Mouse (Mus musculus): ENCODE data around the gene Fam92b. TPM values are rescaled to one million over a fixed set of nuclear protein-coding genes. Genes with fewer than 3 reads are reported as not detected.

The Fam92b gene
- polyA plus RNA-seq, 1 experiment from 2014 or later, result 0.27 TPM

- Histone ChIP-seq H3K27ac (replicated peaks; ENCODE audit: low read depth, low read length) (no peak overlapping the region), H3K27me3 (ENCODE audit: control insufficient read depth, insufficient read depth, low read length) (no peaks in the 10 kb centered on the region; the same call in 1 of the 2 replicates), H3K4me3 (ENCODE audit: low read depth, low read length) (no peak overlapping the region), H3K36me3 (ENCODE audit: control insufficient read depth, insufficient read depth, low read length) (no peaks in the 10 kb centered on the region), H3K9ac (ENCODE audit: low read length) (no peak overlapping the region), H3K4me2 (ENCODE audit: low read depth, severe bottlenecking) (no peak overlapping the region), H3K4me1 (ENCODE audit: control insufficient read depth, insufficient read depth, low read length) (peaks cover 18% of the 10 kb centered on the region), H3K9me3 (ENCODE audit: control insufficient read depth, low read length) (no peaks in the 10 kb centered on the region)
- 96% methylated on average over 5 of the region's 5 CpGs for WGBS
- ATAC-seq (ENCODE audit: insufficient number of reproducible peaks, low FRiP score, low TSS enrichment, low read depth) (no peak), DNase-seq (ENCODE audit: low spot score) (no peak)
These were observed 14.9 kb upstream of the Fam92b start for GRCm38 (mm10) chr8:120192118-120192517.

- Histone ChIP-seq H3K27me3 (ENCODE audit: control insufficient read depth, insufficient read depth, low read length) (no peaks in the 10 kb centered on the region; the same call in 1 of the 2 replicates), H3K9ac (ENCODE audit: low read length) (no peak overlapping the region), H3K4me1 (ENCODE audit: control insufficient read depth, insufficient read depth, low read length) (peaks cover 22% of the 10 kb centered on the region), H3K9me3 (ENCODE audit: control insufficient read depth, low read length) (no peaks in the 10 kb centered on the region), H3K4me2 (ENCODE audit: low read depth, severe bottlenecking) (no peak overlapping the region; the same call in 1 of the 2 replicates), H3K4me3 (ENCODE audit: low read depth, low read length) (no peak overlapping the region), H3K27ac (replicated peaks; ENCODE audit: low read depth, low read length) (peak overlapping the region; percentile 83), H3K36me3 (ENCODE audit: control insufficient read depth, insufficient read depth, low read length) (no peaks in the 10 kb centered on the region)
- ATAC-seq (ENCODE audit: insufficient number of reproducible peaks, low FRiP score, low TSS enrichment, low read depth) (no peak), DNase-seq (ENCODE audit: low spot score) (no peak)
- 84% methylated on average over 5 of the region's 5 CpGs for WGBS
These were observed 14.4 kb upstream of the Fam92b start for GRCm38 (mm10) chr8:120191633-120192032.

GRCm38 (mm10) chr8:120190810-120191413, 13.6 kb upstream of the Fam92b start:
- peaks cover 28% of the 10 kb centered on the region for H3K4me1 ChIP-seq (ENCODE audit: control insufficient read depth, insufficient read depth, low read length)
- H3K27ac ChIP-seq (replicated peaks; ENCODE audit: low read depth, low read length), result peak overlapping the region; percentile 83
- no peaks in the 10 kb centered on the region for H3K36me3 ChIP-seq (ENCODE audit: control insufficient read depth, insufficient read depth, low read length)
- no peak overlapping the region; the same call in 1 of the 2 replicates for H3K9ac ChIP-seq (ENCODE audit: low read length)
- no peaks in the 10 kb centered on the region; the same call in 1 of the 2 replicates for H3K27me3 ChIP-seq (ENCODE audit: control insufficient read depth, insufficient read depth, low read length)
- no peak overlapping the region for H3K4me3 ChIP-seq (ENCODE audit: low read depth, low read length)
- no peaks in the 10 kb centered on the region for H3K9me3 ChIP-seq (ENCODE audit: control insufficient read depth, low read length)
- 26% methylated on average over 20 of the region's 20 CpGs for WGBS
- DNase-seq (ENCODE audit: low spot score) (peak; percentile 87), ATAC-seq (ENCODE audit: insufficient number of reproducible peaks, low FRiP score, low TSS enrichment, low read depth) (peak; percentile 88)
- H3K4me2 ChIP-seq (ENCODE audit: low read depth, severe bottlenecking), result peak overlapping the region; percentile 33; the same call in 1 of the 2 replicates

- Histone ChIP-seq H3K36me3 (ENCODE audit: control insufficient read depth, insufficient read depth, low read length) (no peaks in the 10 kb centered on the region), H3K4me1 (ENCODE audit: control insufficient read depth, insufficient read depth, low read length) (peaks cover 35% of the 10 kb centered on the region), H3K27ac (replicated peaks; ENCODE audit: low read depth, low read length) (0 out of 2 replicates have a peak overlapping the region, but pooled peaks have one; percentile 31), H3K4me2 (ENCODE audit: low read depth, severe bottlenecking) (no peak overlapping the region), H3K4me3 (ENCODE audit: low read depth, low read length) (no peak overlapping the region), H3K9me3 (ENCODE audit: control insufficient read depth, low read length) (no peaks in the 10 kb centered on the region), H3K9ac (ENCODE audit: low read length) (no peak overlapping the region), H3K27me3 (ENCODE audit: control insufficient read depth, insufficient read depth, low read length) (no peaks in the 10 kb centered on the region; the same call in 1 of the 2 replicates)
- 76% methylated on average over 17 of the region's 17 CpGs for WGBS
- DNase-seq (ENCODE audit: low spot score) (no peak), ATAC-seq (ENCODE audit: insufficient number of reproducible peaks, low FRiP score, low TSS enrichment, low read depth) (no peak)
These were observed 13.0 kb upstream of the Fam92b start for GRCm38 (mm10) chr8:120190107-120190809.

- no peak for DNase-seq (ENCODE audit: low spot score)
- H3K9ac ChIP-seq (ENCODE audit: low read length), result no peak overlapping the region
- peaks cover 42% of the 10 kb centered on the region for H3K4me1 ChIP-seq (ENCODE audit: control insufficient read depth, insufficient read depth, low read length)
- no peak overlapping the region for H3K27ac ChIP-seq (replicated peaks; ENCODE audit: low read depth, low read length)
- H3K4me3 ChIP-seq (ENCODE audit: low read depth, low read length), result no peak overlapping the region
- WGBS, result 75% methylated on average over 6 of the region's 6 CpGs
- no peak for ATAC-seq (ENCODE audit: insufficient number of reproducible peaks, low FRiP score, low TSS enrichment, low read depth)
- no peaks in the 10 kb centered on the region for H3K36me3 ChIP-seq (ENCODE audit: control insufficient read depth, insufficient read depth, low read length)
- H3K4me2 ChIP-seq (ENCODE audit: low read depth, severe bottlenecking), result no peak overlapping the region
- no peaks in the 10 kb centered on the region; the same call in 1 of the 2 replicates for H3K27me3 ChIP-seq (ENCODE audit: control insufficient read depth, insufficient read depth, low read length)
- no peaks in the 10 kb centered on the region for H3K9me3 ChIP-seq (ENCODE audit: control insufficient read depth, low read length)
These were observed 12.2 kb upstream of the Fam92b start for GRCm38 (mm10) chr8:120189440-120189839.

- H3K27ac ChIP-seq (replicated peaks; ENCODE audit: low read depth, low read length), result no peak overlapping the region
These were observed 11.2 kb upstream of the Fam92b start for GRCm38 (mm10) chr8:120188510-120188909.

GRCm38 (mm10) chr8:120186454-120186853, 9.2 kb upstream of the Fam92b start:
- Histone ChIP-seq H3K27ac (replicated peaks; ENCODE audit: low read depth, low read length) (no peak overlapping the region), H3K9ac (ENCODE audit: low read length) (no peak overlapping the region), H3K4me1 (ENCODE audit: control insufficient read depth, insufficient read depth, low read length) (peaks cover 41% of the 10 kb centered on the region), H3K27me3 (ENCODE audit: control insufficient read depth, insufficient read depth, low read length) (no peaks in the 10 kb centered on the region; the same call in 1 of the 2 replicates), H3K4me3 (ENCODE audit: low read depth, low read length) (no peak overlapping the region), H3K36me3 (ENCODE audit: control insufficient read depth, insufficient read depth, low read length) (no peaks in the 10 kb centered on the region), H3K4me2 (ENCODE audit: low read depth, severe bottlenecking) (no peak overlapping the region), H3K9me3 (ENCODE audit: control insufficient read depth, low read length) (no peaks in the 10 kb centered on the region)
- ATAC-seq (ENCODE audit: insufficient number of reproducible peaks, low FRiP score, low TSS enrichment, low read depth) (no peak), DNase-seq (ENCODE audit: low spot score) (no peak)
- 68% methylated on average over 8 of the region's 8 CpGs for WGBS

More at GRCm38 (mm10) chr8:120188510-120188909, 11.2 kb upstream of the Fam92b start:
- ATAC-seq (ENCODE audit: insufficient number of reproducible peaks, low FRiP score, low TSS enrichment, low read depth), result no peak
- peaks cover 47% of the 10 kb centered on the region for H3K4me1 ChIP-seq (ENCODE audit: control insufficient read depth, insufficient read depth, low read length)
- WGBS, result 88% methylated on average over 6 of the region's 6 CpGs
- H3K36me3 ChIP-seq (ENCODE audit: control insufficient read depth, insufficient read depth, low read length), result no peaks in the 10 kb centered on the region
- no peak overlapping the region for H3K9ac ChIP-seq (ENCODE audit: low read length)
- no peak overlapping the region for H3K4me3 ChIP-seq (ENCODE audit: low read depth, low read length)
- no peaks in the 10 kb centered on the region; the same call in 1 of the 2 replicates for H3K27me3 ChIP-seq (ENCODE audit: control insufficient read depth, insufficient read depth, low read length)
- DNase-seq (ENCODE audit: low spot score), result no peak
- H3K4me2 ChIP-seq (ENCODE audit: low read depth, severe bottlenecking), result no peak overlapping the region
- H3K9me3 ChIP-seq (ENCODE audit: control insufficient read depth, low read length), result no peaks in the 10 kb centered on the region

GRCm38 (mm10) chr8:120184850-120185792, 7.9 kb upstream of the Fam92b start:
- peak overlapping the region; percentile 87 for H3K27ac ChIP-seq (replicated peaks; ENCODE audit: low read depth, low read length)
- no peak overlapping the region for H3K4me3 ChIP-seq (ENCODE audit: low read depth, low read length)
- H3K27me3 ChIP-seq (ENCODE audit: control insufficient read depth, insufficient read depth, low read length), result no peaks in the 10 kb centered on the region; the same call in 1 of the 2 replicates
- H3K4me2 ChIP-seq (ENCODE audit: low read depth, severe bottlenecking), result peak overlapping the region; percentile 13
- DNase-seq (ENCODE audit: low spot score) (peak; percentile 76), ATAC-seq (ENCODE audit: insufficient number of reproducible peaks, low FRiP score, low TSS enrichment, low read depth) (no peak; the same call in 1 of the 2 replicates)
- H3K36me3 ChIP-seq (ENCODE audit: control insufficient read depth, insufficient read depth, low read length), result no peaks in the 10 kb centered on the region
- no peaks in the 10 kb centered on the region for H3K9me3 ChIP-seq (ENCODE audit: control insufficient read depth, low read length)
- 32% methylated on average over 17 of the region's 17 CpGs for WGBS
- peaks cover 33% of the 10 kb centered on the region for H3K4me1 ChIP-seq (ENCODE audit: control insufficient read depth, insufficient read depth, low read length)
- peak overlapping the region; percentile 41 for H3K9ac ChIP-seq (ENCODE audit: low read length)

Measured in limb, embryonic 11.5 days (tissue).